Mouse (Mus musculus) thymus, adult 2 months (tissue): ENCODE results near the gene Bglap3. TPM values are rescaled to one million over a fixed set of nuclear protein-coding genes. Genes with fewer than 3 reads are reported as not detected.
"Not testable (repeated sequence)": the region's sequence is repeated elsewhere in the genome, so short reads cannot be mapped to it uniquely, and the experiment has no call there.

Experiments used
- DNase-seq: peaks from one replicate; pipeline ENCODE4 v3.0.0; 2021
- H3K27ac ChIP-seq: fragments of 200-500 bp; 2 replicates; pipeline ENCODE4 v1.5.1; 2012; ENCODE audit warnings: low read length, control low read depth; ENCODE audit not compliant: control insufficient read depth, insufficient read depth
- H3K27me3 ChIP-seq: fragments of 200-500 bp; 2 replicates; pipeline ENCODE4 v1.6.1; 2012; ENCODE audit warnings: mild to moderate bottlenecking, low read length, moderate library complexity, mixed read lengths; ENCODE audit not compliant: control insufficient read depth, insufficient read depth
- H3K36me3 ChIP-seq: fragments of 200-500 bp; 2 replicates; pipeline ENCODE4 v1.6.1; 2012; ENCODE audit warnings: mild to moderate bottlenecking, low read length, moderate library complexity; ENCODE audit not compliant: control insufficient read depth, insufficient read depth
- H3K4me1 ChIP-seq: fragments of 200-500 bp; replicated peaks from 2 replicates; pipeline ENCODE4 v1.6.1; 2012; ENCODE audit warnings: low read length; ENCODE audit not compliant: control insufficient read depth, insufficient read depth
- H3K4me3 ChIP-seq: fragments of 200-500 bp; 2 replicates; pipeline ENCODE4 v1.5.1; 2012; ENCODE audit warnings: mild to moderate bottlenecking, low read length, control low read depth, moderate library complexity; ENCODE audit not compliant: control insufficient read depth, insufficient read depth
- CTCF ChIP-seq: fragments of 200-500 bp; IDR thresholded peaks from 2 replicates; pipeline ENCODE4 v1.5.1; 2012; ENCODE audit warnings: mild to moderate bottlenecking, control low read depth, low read length, moderate library complexity, borderline replicate concordance; ENCODE audit not compliant: control insufficient read depth, poor library complexity, insufficient read depth; ENCODE audit errors: extremely low read depth
- POLR2A ChIP-seq: fragments of 200-500 bp; IDR thresholded peaks from 2 replicates; pipeline ENCODE4 v1.6.1; 2012; ENCODE audit warnings: mild to moderate bottlenecking, low read length, control low read depth, moderate library complexity; ENCODE audit not compliant: control insufficient read depth, poor library complexity, insufficient read depth; ENCODE audit errors: extremely low read depth
- WGBS: fragments of 180-500 bp; shearing (Covaris S2); methylation state at CpG from one replicate; pipeline ENCODE4 v1.1.7; 2018; 5-methylcytosine and 5-hydroxymethylcytosine counted together
- polyA plus RNA-seq: library from polyadenylated mRNA; depleted of rRNA; stranded (reverse); fragments of >200 nt; gene quantifications from 2 replicates; pipeline ENCODE4 v1.2.3, GENCODE M21; 2012; rRNA removed

Bglap3 gene
- 1.2 and 2.6 TPM in 2 replicates for polyA plus RNA-seq

DNA sequence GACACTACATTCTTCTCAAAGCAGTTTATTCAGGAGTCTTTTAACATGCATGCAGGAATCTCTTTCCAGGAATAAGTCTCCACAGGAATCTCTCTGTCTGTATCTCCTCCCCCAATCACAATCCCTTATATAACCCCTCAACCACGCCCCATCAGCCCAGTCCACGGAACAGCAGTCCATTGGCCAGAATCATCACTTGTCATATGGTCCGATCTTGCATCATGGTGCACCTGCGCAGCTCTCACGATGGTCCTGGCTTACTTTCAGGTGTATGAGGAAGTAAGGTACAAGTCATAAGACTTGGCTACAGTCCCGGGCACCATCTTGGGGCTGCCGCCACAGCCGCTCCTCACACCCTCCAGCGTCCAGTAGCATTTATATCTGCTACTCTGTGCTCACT is at the start of gene Bglap3:
TSS of gene Bglap3 (minus strand) at position 101 of the 400 bp plus-strand sequence.
- not testable (repeated sequence) for H3K4me3 ChIP-seq, H3K27me3 ChIP-seq, DNase-seq, H3K36me3 ChIP-seq, H3K27ac ChIP-seq
- WGBS = 93% methylated on average over 9 of the region's 9 CpGs
- peaks cover 12% of the 10 kb centered on the region for H3K4me1 ChIP-seq

DNA sequence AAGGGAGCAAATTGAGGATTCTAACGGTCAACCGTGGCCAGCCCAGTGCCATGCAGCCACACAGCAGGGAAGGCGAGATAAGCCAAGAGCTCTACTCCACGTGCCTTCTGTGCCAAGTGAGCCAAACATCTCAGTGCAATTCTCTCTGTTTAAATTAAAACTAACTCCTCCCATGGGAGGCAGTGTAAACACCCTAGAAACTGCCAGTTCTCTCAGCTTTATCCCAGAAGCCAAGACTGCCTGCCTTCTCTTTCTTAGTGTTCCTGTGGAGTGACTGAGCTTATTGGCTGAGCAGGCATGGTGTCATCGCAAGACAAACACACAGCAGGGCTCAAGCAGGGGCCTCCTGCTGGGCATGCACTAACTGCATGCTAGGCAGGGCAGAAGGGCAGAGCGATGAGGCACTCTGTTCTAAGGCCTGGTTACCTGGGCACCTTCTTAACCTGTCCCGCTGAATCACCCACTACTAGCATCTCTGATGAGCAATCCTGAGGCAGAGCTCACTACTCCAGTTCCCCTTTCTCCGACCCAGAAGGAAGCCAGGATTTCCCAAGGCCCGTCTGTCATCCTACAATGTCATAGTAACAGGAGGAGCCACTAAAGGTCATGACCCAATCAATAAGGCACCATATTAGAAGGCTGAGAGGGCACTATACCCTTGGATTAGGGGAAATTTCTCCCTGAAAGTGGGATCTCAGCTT is 49.6 kb upstream of the Bglap3 start:
- Histone ChIP-seq H3K4me3 (no peak overlapping the region), H3K27me3 (no peaks in the 10 kb centered on the region), H3K4me1 (peaks cover 5% of the 10 kb centered on the region), H3K27ac (no peak overlapping the region), H3K36me3 (peaks cover 22% of the 10 kb centered on the region)
- TF ChIP-seq CTCF = no peak
- no peak for TF ChIP-seq POLR2A
- WGBS = 94% methylated on average over 9 of the region's 9 CpGs
- DNase-seq = no peak

DNA sequence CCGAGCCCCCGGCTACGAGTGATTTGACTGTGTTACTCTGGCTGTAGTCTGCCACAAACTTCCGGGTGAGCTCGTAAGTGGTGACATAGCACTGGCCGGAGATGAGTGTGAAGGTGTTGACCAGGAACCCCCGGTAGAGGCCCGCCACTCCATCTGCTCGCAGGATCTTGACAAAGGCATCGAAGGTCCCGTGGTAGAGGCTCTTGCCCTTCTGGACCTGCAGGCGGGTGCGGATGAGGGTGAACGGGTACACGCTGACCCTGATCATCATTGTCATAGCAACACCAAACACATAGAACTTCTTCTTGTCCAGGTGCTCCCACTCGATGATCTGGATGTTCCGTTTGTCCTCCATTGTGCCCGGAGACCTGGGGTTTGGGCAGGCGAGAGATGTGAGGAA is 48.2 kb upstream of the Bglap3 start:
- TF ChIP-seq POLR2A (no peak), CTCF (no peak)
- H3K27ac ChIP-seq = no peak overlapping the region
- no peak for DNase-seq
- no peak overlapping the region for H3K4me3 ChIP-seq
- H3K36me3 ChIP-seq = peaks cover 34% of the 10 kb centered on the region
- H3K27me3 ChIP-seq = no peaks in the 10 kb centered on the region
- WGBS = 98% methylated on average over 19 of the region's 19 CpGs
- peaks cover 5% of the 10 kb centered on the region for H3K4me1 ChIP-seq

DNA sequence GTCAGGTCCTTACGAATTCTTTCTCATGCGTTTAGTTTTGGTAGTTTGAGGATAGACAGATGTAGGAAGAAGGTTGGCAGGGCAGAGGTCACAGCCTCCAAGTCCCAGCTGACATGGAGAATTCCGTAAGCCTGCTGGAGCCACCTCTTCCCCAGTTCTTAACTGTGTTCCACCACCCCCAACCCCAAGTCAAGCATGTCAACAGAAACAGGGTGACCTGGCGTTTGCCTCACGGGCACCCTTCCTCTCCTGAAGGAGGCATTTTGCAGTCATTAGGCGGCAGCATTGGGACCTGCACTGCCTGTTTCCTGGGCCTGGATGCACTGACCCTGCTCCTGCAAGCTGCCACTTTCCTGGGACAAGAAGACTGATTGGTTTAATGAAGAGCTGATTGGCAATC is 45.5 kb upstream of the Bglap3 start:
- no peak overlapping the region for H3K4me3 ChIP-seq
- H3K4me1 ChIP-seq = no peaks in the 10 kb centered on the region
- H3K36me3 ChIP-seq = peaks cover 35% of the 10 kb centered on the region
- 94% methylated on average over 6 of the region's 6 CpGs for WGBS
- DNase-seq = no peak
- no peaks in the 10 kb centered on the region for H3K27me3 ChIP-seq
- no peak for TF ChIP-seq CTCF
- TF ChIP-seq POLR2A = no peak
- H3K27ac ChIP-seq = no peak overlapping the region

DNA sequence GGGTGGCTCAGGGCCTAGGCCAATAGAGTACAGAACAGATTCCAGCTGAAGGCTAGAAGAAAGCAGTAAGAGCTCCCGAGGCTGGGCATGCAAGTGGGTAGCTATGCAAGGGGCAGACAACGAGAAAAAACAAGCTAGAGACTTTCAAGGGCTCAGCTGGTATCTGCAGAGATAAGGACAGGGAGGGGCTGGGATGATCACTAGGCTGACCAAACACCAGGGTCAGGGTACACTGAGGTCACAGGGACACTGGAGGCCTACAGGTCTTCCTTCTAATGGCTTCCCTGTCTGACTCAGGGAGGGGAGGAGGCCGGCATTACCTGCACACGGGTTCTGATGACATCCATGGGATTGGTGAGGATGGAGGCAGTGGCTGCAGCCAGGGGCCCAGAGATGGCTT is 43.1 kb upstream of the Bglap3 start:
- no peak overlapping the region for H3K4me3 ChIP-seq
- no peak for DNase-seq
- 97% methylated on average over 4 of the region's 4 CpGs for WGBS
- H3K27me3 ChIP-seq = no peaks in the 10 kb centered on the region
- peaks cover 2% of the 10 kb centered on the region for H3K4me1 ChIP-seq
- H3K36me3 ChIP-seq = peaks cover 35% of the 10 kb centered on the region
- no peak overlapping the region for H3K27ac ChIP-seq
- no peak for TF ChIP-seq POLR2A
- TF ChIP-seq CTCF = no peak

DNA sequence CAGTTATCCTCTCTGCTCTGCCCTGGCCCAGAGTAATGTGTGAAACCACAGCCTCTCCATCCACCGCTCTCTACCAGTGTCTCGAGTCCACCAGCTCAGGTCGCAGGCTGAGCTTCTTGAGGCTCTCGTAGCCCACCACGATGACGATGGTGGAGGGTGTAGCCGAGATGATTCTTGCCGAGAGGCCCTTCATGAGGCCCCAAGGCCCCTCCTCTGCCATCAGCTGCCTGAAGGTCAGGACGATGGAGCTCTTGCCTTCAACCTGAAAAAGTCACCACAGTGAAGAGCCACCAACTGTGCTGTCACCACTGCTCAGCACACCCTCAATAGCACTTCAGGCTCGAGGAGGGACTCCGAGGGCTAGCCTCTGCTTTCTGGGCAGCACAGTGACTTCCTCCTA is 40.1 kb upstream of the Bglap3 start:
- H3K27me3 ChIP-seq = no peaks in the 10 kb centered on the region
- H3K27ac ChIP-seq = no peak overlapping the region
- peaks cover 13% of the 10 kb centered on the region for H3K4me1 ChIP-seq
- H3K4me3 ChIP-seq = no peak overlapping the region
- peaks cover 21% of the 10 kb centered on the region for H3K36me3 ChIP-seq
- WGBS = 94% methylated on average over 11 of the region's 11 CpGs
- no peak for DNase-seq
- no peak for TF ChIP-seq CTCF
- TF ChIP-seq POLR2A = no peak

DNA sequence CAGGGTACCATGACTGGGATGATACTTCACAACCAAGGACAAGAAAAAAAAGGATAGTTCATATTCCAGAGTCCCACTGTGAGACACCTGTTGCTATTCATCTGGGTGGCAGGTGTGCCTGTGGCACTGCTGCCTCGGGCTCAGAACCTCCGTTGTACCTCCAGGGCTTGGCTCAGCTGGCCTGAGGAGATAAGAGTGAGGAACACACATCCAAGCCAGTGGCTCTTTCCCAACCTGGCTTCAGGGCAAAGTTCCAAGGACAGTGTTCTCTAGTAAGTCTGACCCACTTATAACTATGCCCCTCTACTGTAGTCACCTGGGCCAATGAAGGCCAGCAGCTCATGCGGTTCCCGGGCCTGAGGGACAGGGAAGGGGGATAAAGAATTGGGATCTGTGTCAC is 39.1 kb upstream of the Bglap3 start:
- no peak for TF ChIP-seq CTCF
- no peak for TF ChIP-seq POLR2A
- Histone ChIP-seq H3K27me3 (no peaks in the 10 kb centered on the region), H3K4me3 (no peak overlapping the region), H3K27ac (no peak overlapping the region), H3K4me1 (peaks cover 13% of the 10 kb centered on the region), H3K36me3 (peaks cover 13% of the 10 kb centered on the region; the same call in 1 of the 2 replicates)
- WGBS = 89% methylated on average over 4 of the region's 4 CpGs
- no peak for DNase-seq
